Mouse (Mus musculus) layer of hippocampus, adult 2 months (tissue): ENCODE data around the gene Ano7. TPM values are rescaled to one million over a fixed set of nuclear protein-coding genes. Genes with fewer than 3 reads are reported as not detected.

Experiments used
- DNase-seq, 2 experiments: peaks; one replicate each; pipeline ENCODE4 v3.0.0; 2022; ENCODE audit warnings: low spot score in 2 of 2
- H3K27ac ChIP-seq: fragments of 200-600 bp; 2 replicates; pipeline ENCODE4 v1.8.1; 2022
- H3K4me3 ChIP-seq: fragments of 200-600 bp; 2 replicates; pipeline ENCODE4 v1.8.1; 2022; ENCODE audit warnings: mild to moderate bottlenecking
- CTCF ChIP-seq: fragments of 200-600 bp; conservative IDR thresholded peaks from 2 replicates; pipeline ENCODE4 v1.8.1; 2022; ENCODE audit warnings: antibody characterized with exemption, mild to moderate bottlenecking, moderate library complexity
- long read RNA-seq, 2 experiments: library from polyadenylated mRNA; stranded (forward); transcript quantifications; one replicate each; pipeline ENCODE4 v2.0.0; 2021; ENCODE audit warnings: borderline mapping rate in 2 of 2
- total RNA-seq, 2 experiments: library from RNA; stranded (reverse); gene quantifications; 2 replicates each; pipeline ENCODE4 v1.2.3; 2021

The Ano7 gene
- total RNA-seq = not detected
- long read RNA-seq, experiment 1 = 0 reads
- long read RNA-seq, experiment 2 = 0 reads

DNA sequence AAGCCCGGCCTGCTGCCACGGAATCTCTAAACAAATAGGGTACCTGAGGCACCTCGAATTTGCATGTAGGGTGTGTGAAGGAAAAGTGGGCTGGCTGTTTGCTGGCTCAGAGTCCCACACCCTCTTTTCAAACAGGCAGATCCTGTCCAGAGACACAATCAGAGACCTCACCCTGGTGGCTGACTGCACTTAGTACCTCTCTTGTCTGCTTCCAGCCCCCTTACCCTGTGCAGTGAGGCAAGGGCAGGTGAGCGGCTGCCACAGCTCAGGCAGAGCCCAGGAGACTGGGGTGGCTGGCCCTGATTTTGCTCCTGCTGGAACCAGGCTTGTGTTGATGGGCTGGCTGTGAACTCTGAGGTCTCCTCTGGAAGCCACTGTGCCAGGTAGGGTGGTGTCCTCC lies at the start of gene Ano7:
Gene Ano7 (plus strand): TSS at position 266 of the 400 bp plus-strand sequence.
- TF ChIP-seq CTCF = no peak
- no peak for DNase-seq
- Histone ChIP-seq H3K27ac (no peak within 1 kb of the TSS), H3K4me3 (no peak within 1 kb of the TSS)

DNA sequence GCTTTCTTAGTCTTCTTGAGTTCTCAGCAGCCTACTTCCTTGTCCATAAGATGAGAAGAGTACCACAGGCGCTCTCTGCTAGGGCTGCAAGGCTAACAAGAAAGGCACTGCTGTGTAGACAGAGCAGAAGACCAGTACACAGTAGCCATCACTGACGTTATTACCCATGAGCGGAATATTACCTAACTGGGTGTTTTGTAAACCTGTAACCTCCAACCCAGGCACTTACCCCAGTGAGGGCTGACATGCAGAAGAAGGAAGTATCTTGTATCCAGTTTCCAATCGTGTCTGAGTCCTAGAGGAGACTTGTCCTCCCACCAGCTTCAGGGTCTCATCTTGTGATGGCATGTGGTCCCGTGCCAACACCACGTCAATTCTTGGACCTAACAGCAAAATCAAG lies 49.8 kb upstream of the Ano7 start:
- Histone ChIP-seq H3K27ac (no peak overlapping the region), H3K4me3 (no peak overlapping the region)
- TF ChIP-seq CTCF = no peak
- no peak for DNase-seq

DNA sequence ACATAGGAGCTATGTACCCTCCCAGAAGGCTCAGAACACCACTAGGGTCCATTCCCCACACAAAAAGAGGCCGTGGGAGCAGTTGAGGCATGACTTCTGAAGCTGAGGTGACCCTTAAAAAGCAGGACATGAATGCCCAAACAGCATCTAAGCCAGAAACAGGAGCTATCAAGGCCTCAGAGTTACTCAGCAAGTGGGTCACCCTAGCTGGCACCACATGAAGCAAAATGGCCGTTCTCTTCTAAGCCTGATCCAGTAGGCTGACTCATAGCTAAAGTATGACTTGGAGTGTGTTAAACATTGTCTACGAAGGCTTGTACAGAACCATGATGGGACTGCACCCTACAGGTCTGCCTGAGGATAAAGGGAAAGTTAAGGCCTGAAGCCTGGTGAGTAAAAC lies 47.3 kb upstream of the Ano7 start:
- no peak for DNase-seq
- H3K27ac ChIP-seq = no peak overlapping the region
- no peak for TF ChIP-seq CTCF
- no peak overlapping the region for H3K4me3 ChIP-seq

DNA sequence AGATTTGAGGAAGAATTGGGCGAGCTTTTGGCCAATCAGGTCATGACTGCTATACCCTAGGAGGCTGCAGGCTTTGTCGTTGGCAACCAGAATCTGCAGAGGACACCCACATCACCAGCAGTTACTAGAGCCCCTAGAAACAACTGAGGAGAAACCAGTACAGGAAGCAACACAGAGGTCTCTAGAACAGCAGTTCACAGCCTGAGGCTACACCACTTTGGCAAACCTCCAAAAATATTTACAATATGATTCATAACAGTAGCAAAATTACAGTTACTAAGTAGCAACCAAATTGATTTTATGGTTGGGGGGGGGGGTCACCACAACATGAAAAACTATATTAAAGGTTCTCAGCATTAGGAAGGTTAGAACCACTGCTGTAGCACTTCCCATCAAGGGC lies 39.1 kb upstream of the Ano7 start:
- no peak for TF ChIP-seq CTCF
- H3K27ac ChIP-seq = no peak overlapping the region
- no peak overlapping the region for H3K4me3 ChIP-seq
- no peak for DNase-seq

DNA sequence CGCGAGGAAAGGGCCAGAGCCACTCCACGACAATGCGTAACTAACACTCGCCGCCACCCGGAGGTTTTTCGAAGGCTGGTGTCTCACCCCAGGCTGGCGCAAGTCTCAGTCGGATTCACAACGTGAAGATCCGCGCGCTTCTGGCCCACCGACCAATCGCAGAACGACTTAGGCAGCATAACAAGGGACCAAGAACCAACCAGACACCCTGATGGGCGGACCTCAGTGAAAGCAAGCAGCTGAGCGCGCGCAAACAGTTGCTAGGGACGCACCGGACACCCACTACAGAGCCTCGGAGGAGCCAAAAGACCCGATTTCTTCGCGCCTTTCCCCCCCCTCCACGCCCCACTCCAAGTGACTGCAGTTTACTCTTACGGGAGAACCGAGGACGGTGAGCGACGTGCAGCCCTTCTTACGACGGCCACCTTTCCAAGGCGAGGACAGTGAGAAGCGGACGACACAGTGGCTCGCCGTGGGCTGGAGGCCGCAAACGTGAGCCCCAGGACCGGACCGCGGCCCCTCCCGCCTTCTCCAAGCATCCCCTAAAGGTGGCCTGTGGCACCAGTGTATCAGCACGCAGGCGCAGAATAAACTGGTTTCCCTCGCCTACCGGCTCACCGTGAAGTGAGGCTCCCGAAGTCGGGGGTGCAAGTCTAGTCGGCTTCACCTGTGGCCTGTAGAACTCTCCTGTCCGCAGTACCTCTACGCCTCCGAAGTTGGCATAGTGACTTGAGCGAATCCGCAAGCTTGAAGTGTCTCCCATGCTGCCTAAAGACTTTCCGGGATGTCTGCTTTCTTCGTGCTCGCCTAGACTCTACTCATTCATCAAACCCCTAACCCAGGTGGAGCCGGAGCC lies 30.9 kb upstream of the Ano7 start, which contains the start of the genes Ppp1r7 and Pask:
Gene Ppp1r7 (plus strand): TSS at position 207 of the 856 bp plus-strand sequence.
Gene Pask (minus strand): TSS at position 835 of the 856 bp plus-strand sequence.
- Histone ChIP-seq H3K27ac (peak within 1 kb of the TSS; percentile 92), H3K4me3 (peak within 1 kb of the TSS; percentile 94)
- TF ChIP-seq CTCF = no peak
- DNase-seq = peak; percentile 92 to 95

DNA sequence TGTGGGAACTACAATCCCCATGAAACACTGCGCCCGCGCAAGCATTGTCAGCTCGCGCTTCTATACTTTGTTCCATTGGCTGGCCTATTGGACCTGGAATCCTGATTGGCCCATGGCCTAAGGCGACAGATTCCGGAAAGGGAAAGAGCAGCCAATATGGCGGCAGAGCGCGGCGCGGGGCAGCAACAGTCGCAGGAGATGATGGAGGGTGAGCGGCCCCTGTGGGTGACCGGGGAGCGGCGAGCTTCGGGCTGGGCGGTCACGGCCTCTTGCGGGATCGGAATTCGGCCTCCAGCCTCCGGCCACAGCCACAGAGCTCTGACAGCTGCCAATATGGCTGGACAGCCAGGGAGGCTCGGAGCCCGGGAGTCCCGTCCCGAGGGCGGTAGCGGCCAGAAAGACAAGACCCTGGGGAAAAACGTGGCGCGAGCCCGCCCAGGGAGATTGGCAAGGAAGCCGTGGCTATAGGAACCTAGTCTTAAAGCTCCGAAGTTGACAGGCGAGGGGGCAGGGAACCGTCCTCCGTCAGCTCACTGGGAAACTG lies 30.2 kb upstream of the Ano7 start:
- Histone ChIP-seq H3K27ac (peak overlapping the region; percentile 92), H3K4me3 (peak overlapping the region; percentile 94)
- TF ChIP-seq CTCF = peak; percentile 66
- DNase-seq = peak; percentile 93 to 96

DNA sequence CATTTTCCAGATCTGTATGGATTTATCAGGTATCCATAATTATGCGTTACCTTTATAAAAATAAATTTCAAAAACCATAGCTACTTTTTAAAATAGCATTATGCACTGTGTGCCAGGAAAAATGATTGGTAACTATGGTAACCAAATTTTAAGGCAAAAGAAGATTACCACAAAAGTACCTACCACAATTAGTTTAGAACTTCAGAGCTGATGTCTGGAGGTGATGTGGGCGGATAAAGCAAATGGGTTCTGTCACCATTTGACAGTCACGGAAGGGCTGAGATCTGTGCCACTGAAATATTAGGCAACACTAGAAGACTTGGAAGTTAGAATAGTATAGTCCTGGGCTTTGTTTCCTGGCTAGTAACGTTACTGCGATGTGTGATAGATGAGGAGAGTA lies 26.6 kb upstream of the Ano7 start:
- DNase-seq = no peak
- TF ChIP-seq CTCF = no peak
- H3K4me3 ChIP-seq = no peak overlapping the region
- peak overlapping the region; percentile 43; the same call in 1 of the 2 replicates for H3K27ac ChIP-seq

DNA sequence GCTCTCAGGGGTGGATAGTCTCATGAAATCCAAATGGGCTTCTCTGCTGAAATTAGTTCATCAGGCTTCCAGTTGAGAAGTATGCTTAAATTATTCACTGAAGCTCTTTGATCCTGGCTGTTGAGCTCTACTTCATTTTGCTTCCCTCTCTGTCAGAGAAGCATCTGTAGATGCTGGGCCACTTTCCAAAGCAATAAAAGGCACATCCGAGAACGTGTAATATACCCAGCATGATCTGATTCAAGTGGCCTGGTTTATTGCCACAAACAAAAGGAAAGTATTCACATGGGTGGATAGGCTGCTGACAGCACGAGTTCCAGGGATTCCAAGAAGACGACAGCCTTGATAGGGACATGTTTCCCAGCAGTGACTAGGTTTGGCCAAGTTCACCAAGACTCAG lies 24.0 kb upstream of the Ano7 start:
- no peak for TF ChIP-seq CTCF
- H3K4me3 ChIP-seq = no peak overlapping the region
- peak in 1 of 2 experiments; percentile 24 for DNase-seq
- H3K27ac ChIP-seq = peak overlapping the region; percentile 23; the same call in 1 of the 2 replicates

DNA sequence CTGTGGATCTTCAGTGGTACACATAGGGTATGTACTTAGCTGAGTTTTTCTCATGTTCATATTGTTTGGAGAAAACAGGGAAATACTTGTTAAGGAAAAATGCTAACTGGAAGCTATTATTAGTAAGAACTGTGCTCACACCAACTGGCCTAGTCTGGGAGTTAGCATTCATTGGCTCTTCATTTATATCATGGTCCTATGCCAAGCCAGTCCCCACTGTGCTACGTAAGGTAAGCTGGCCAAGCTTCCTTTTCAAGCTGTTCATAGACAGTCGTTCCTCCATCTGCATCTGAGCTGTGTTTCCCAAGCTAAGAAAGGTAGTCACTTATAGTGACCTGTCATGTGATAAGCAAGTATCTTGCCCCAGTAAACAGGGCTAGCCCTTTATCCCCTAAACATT lies 21.0 kb upstream of the Ano7 start:
- peak; percentile 57 to 68 for DNase-seq
- no peak overlapping the region for H3K27ac ChIP-seq
- H3K4me3 ChIP-seq = no peak overlapping the region
- no peak for TF ChIP-seq CTCF

DNA sequence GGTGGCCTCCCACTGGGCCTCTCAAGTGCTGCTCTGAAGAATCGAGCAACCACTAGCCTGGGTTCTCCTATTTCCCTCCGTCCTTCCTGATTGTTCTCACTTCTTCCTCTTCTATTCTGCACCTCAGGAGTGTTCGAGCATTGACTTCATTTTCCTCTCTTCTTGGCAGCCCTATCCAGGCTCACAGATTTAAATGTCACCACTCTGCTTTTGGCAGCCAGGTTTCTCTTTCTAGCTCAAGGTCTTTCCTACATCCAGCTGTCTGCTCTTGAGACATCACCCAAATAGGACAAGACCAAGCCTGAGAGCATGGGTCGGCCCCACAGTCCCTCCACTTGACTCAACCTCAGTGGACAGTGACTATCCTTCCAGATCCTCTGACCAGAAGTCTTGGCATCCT lies 11.1 kb upstream of the Ano7 start:
- Histone ChIP-seq H3K27ac (no peak overlapping the region), H3K4me3 (no peak overlapping the region)
- no peak for TF ChIP-seq CTCF
- no peak for DNase-seq

DNA sequence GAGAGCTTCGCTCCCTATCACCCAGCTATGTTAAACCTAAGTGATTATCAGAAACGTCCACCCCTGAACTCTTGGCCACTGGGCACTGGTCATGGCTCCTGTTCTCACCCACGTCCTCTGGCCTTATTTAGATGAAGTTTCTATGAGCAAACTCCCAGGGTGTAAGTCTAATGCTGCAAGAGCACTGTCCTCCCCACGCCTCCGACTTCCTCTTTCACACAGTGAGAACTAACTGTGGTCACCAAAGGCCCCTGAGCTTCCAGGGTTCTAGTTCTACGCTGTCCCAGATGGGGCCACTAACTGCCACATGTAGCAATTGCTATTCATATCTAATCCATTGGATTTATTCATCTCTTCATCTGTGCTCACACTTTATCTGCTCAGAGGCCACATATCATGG lies 8.1 kb upstream of the Ano7 start:
- no peak for DNase-seq
- Histone ChIP-seq H3K4me3 (no peak overlapping the region), H3K27ac (no peak overlapping the region)
- no peak for TF ChIP-seq CTCF

DNA sequence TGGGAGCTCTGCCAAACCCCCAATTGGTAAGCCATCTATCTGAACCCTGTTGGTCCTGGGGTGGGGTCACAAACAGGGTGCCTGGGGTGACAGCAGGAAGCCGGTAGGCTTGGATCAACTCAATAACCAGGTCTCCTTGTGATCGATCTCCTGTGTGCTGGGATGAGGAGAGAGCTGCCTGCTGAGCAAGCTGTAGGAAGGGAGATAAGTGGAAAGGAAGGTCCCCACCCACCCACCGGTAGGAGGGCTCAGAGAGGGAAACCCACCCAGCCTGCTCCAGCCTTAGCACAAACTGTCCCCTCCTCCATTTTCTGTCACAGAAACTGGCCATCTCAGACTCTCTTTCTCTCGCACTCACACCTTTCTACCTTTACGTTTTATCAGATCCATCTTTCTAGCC lies 3.6 kb downstream of the Ano7 start:
- no peak for DNase-seq
- TF ChIP-seq CTCF = no peak

DNA sequence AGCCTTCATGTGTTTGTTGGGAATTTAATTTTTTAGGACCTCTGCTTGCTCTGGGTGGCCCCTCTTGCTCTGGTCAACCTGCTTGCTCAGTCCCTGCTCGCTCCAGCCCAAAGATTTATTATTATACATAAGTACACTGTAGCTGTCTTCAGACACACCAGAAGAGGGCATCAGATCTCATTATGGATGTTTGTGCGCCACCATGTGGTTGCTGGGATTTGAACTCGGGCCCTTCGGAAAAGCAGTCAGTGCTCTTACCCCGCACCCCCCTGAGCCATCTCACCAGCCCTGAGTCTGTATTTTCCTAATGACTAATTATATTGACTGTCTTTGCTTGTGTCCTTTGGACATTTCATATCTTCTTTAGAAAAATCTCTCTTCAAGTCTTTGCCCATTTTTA lies 5.4 kb downstream of the Ano7 start:
- H3K4me3 ChIP-seq = no peak overlapping the region
- TF ChIP-seq CTCF = peak; percentile 52
- no peak overlapping the region for H3K27ac ChIP-seq
- DNase-seq = no peak

More for the DNA sequence above, 3.6 kb downstream of the Ano7 start:
- no peak overlapping the region for H3K27ac ChIP-seq
- H3K4me3 ChIP-seq = no peak overlapping the region

DNA sequence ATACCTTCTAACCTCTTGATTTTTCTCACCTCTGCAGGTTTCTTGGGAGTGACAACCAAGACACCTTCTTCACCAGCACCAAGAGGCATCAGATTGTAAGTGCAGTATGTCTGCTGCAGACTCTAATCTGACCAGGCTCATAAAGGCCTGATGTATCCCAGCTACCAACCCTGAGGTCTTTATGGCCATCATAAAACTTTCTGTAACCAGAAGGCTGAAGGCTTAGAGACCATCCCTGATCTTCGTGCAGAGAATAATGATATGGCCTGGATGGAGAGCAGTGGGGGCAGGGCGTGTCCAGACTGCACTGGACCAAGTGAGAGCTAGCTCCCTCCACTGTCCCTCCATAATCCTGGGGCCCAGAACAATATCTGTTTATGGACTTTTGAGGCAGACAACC lies 13.5 kb downstream of the Ano7 start:
- Histone ChIP-seq H3K27ac (no peak overlapping the region), H3K4me3 (no peak overlapping the region)
- no peak for DNase-seq
- no peak for TF ChIP-seq CTCF
